Mouse (Mus musculus): ENCODE measurements around the gene Mdh1.
"Not testable (repeated sequence)": the region's sequence is repeated elsewhere in the genome, so short reads cannot be mapped to it uniquely, and the experiment has no call there.

The Mdh1 gene

DNA sequence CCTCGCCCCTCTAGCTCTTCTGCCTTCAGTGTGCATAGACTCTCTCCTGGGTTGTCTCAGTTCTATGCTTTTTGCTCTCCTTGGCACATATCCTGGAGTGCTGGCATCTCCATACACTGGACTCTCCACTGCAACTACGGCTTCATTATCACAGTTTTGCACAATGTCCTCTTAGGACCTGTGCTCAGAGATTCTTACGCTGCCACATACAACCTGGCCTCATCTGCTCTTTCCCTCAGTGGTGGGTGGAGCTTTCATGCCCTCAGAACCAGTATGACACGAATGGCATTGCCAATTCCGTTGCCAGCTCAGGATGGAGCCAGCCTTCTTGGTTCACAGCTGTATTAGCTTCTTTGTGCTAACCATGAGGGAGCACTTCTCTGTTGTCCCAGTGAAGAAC lies 29.4 kb downstream of the Mdh1 start:
- no peak for DNase-seq

DNA sequence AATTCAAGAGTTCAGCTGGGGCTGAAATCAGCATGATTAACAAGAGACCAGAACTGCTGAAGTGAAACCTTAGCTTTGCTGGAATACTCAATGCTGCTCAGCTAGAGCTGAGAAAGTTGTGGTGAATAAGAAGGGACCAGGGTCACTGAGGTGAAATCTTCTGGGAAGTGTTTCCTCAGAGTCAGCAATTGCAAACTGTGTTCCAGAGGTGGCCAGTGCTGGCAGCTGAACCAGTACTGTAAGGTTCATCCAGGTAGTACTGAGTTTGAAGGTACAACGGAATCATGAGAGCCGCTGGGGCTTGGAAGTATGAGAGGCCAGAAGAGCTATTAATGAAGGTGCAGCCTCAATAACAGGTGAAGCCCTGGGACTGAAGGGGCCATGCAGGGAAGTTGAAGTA lies 31.5 kb downstream of the Mdh1 start:
- no peak for DNase-seq

DNA sequence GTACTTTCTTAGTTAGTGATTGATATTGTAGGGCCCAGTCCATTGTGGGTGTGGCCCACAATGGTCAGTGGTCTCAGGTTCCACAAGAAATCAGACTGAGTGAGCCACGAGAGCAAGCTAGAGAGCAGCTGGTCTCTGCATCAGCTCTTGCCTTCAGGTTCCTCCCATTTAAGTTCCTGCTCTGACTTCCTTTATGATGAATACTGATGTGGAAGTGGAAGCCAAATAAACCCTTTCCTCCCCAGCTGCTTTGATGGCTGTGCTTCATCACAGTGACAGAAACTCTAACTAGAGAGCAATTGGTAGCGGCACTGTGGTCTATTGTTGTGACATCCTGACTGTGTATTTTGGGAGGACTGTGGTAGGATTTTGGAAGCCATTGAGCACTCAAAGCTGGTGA lies 32.1 kb downstream of the Mdh1 start:
- DNase-seq: no peak

DNA sequence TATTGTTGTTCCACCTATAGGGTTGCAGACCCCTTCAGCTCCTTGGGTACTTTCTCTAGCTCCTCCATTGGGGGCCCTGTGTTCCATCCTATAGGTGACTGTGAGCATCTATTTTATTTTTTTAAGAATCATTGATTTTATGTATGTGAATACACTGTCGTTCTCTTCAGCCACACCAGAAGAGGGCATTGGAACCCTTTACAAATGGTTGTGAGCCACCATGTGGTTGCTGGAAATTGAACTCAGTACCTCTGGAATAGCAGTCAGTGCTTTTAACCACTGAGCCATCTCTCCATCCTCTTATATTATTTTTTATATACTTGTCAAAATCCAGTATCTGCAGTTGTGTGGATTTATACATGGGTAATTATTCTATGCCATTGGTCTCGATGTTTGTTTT lies 41.3 kb downstream of the Mdh1 start:
- not testable (repeated sequence) for DNase-seq

DNA sequence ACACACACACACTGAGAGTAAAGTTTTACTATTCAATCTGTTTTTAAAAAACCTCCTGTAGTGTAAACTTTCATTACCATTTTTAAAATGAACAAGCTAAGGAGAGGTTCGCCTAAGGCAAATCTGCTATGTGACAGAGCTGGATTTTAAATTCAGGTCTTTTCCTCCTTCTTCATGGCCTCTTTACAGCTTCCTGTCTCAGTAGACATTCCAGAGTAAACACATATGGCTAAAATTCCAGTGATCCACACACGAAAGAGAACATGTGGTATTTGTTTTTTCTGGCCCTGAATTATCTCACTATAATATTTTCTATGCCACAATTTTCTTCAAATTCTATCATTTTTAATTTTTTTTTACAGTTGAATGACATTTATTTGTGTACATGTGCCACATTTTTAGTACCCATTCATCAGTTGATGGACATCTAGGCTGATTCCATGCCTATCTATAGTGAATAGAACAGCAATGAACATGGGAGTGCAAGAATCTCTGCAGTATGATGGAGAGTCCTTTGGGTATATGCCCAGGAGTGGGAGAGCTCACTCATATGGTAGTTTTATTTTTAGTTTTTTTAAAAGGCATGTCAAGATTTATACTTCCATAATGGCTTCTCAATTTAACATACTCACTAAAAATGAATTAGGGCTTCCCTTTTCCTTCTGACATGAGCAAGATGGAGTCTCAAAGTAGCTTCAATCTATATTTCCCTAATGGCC lies 43.3 kb downstream of the Mdh1 start:
- DNase-seq: no peak

DNA sequence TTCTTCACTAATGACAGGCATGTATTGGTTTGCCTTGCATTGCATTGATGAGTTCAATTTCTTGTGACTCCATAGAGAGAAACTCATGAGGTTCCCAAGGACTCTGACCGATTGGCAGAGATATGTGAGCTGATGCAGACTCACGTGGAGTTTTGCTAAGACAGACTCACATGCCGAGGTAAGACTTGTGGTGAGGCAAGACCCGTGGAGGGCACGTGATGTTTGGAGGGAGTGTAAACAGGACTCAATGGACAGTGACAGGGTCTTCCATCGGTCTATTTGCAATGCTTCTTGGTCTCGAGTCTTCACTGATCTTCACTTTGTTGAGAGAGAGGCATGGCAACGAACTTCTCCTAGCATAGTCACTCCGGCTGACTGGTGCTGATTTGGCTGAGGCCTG lies 54.4 kb downstream of the Mdh1 start:
- no peak for DNase-seq

DNA sequence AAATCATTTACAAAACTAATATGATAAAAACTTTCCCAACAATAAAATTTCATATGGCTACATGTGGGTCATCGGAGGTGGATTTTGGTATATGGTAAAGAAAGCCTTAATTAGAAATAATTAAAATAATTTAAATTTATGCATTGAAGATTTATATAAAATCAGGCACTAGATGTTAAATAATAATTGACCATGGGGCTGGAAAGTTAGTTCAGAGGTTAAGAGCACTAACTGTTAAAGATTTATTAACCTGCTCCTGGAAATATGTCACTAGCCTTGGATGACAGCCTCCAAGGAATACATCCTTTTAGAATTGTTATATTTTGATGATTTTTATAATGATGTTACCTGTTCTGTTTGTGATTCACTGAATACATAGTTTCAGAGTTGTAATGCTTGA lies 55.8 kb downstream of the Mdh1 start:
- DNase-seq: not testable (repeated sequence)

DNA sequence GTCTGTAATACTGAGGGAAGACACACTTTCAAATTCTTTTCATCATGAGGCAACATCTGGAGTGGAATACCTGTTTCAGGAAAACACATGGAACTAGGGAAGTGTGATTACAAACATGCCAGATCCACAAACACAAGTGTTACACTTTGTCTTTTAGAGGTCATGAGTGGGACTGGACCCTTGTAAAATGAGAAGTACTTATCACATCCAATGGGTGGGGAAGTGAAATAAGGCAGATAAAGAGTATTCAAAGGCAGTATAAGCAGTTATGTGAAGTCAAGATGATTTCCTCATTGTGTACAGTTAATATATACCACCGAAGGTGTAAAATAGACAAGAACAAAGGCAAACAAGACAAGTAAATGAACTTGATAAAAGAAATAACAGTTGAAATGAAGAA lies 61.6 kb downstream of the Mdh1 start:
- DNase-seq: not testable (repeated sequence)

DNA sequence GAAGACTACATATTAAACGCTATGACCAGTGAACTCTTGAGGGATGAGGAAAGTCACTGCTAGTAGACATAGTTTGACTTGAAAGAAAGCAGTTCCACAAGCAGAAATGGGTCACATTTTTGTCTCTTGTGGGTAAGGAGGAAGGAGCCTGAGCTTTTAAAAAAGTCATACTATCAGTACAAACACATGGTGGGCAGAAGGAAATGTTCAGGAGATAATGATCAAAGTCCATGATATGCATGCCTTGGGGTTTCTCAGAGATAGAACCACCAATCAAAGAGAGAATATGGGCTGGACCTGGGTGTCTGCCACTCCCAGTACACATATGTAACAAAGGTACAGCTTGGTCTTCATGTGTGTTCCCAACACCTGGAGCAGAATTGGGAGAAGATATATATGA lies 63.5 kb downstream of the Mdh1 start:
- DNase-seq: not testable (repeated sequence)

DNA sequence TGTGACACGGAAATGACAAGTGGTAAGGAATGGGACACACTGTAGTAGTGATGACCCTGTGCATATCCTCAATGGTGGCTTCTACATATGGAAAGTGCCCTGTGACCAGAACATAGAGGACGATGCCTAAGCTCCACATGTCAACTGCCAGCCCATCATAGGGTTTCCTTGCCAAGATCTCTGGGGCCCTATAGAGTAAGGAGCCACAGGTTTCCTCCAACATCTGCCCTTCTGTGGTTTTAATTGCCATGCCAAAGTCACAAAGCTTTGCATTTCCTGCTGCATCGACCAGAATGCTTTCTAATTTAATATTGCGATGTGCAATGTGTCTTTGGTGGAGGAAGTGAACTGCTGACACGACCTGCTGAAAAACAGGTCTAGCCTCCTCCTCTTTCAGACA lies 65.1 kb downstream of the Mdh1 start:
- DNase-seq: not testable (repeated sequence)

All from retina, postnatal 1 day (tissue).